Mouse (Mus musculus) embryo, embryonic 10.5 days (tissue): ENCODE measurements around the gene Chaf1a.

Source experiments
- DNase-seq: peaks from one replicate; pipeline ENCODE4 v3.0.0-alpha.2; 2015; ENCODE audit warnings: low spot score

Gene Chaf1a

DNA sequence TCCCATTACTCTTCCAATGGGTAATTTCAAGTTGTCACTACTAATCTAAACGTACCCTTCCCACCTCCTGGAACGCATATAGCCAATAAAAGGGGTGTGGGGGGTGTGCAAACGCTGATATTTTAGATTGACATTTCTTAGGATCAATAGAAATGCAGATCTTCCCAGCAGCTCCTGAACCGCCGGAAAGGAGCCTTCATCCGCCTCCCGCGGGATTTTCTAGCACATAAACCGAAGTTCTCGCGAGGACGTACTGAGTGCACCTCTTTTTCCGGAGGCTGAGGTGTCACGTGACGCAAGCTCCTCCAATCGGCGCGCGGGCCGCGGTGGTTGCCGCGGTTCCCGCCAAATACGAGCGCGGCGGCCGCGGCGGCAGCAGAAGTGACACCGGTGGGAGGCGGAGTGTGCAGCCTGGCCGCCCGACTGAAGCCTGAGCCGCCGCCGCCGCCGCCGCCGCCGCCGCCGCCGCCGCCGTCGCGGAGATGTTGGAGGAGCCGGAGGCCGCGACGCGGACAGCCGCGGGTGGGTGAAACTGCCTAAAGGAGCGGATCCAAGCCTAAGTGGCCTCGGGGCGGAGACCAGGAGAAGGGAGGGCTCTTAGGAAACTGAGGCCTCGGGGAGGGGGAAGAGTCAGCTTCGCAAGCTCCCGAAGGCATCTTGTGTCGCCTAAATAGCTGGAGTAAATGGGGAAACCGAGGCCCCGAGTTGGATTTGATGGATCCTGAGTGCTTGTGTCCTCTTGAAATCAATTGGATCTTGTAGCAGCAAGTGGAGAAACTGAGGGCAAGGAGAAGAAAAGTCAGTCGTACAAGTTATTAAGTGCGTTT is at the start of gene Chaf1a:
Chaf1a (plus strand) TSS at position 410 of the 827 bp plus-strand sequence.
- peak; percentile 100 for DNase-seq

GRCm38 (mm10) chr17:55996007-55996406 is 44.2 kb upstream of the Chaf1a start:
- no peak for DNase-seq

GRCm38 (mm10) chr17:55999794-56000499 is 40.3 kb upstream of the Chaf1a start:
- peak; percentile 43 for DNase-seq

DNA sequence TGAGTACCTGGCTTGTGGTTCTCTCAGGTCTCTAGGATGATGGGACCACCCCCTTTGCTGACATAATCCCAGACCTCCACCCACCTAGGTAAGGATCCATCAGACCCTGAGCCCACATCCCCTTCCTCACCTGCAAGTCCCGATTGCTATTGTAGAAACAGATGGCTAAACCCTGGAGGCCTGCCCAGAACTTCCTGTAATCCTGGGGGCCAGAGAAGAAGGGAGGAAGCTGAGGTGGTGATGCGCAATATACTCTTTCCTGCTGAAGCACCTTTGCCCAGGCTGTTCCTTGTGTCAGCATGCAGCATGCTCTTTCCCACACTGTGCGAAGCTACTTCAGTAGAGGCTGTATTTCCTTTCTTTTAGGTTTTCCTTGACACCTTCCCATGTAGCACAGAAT is 37.2 kb upstream of the Chaf1a start:
- DNase-seq, result no peak

DNA sequence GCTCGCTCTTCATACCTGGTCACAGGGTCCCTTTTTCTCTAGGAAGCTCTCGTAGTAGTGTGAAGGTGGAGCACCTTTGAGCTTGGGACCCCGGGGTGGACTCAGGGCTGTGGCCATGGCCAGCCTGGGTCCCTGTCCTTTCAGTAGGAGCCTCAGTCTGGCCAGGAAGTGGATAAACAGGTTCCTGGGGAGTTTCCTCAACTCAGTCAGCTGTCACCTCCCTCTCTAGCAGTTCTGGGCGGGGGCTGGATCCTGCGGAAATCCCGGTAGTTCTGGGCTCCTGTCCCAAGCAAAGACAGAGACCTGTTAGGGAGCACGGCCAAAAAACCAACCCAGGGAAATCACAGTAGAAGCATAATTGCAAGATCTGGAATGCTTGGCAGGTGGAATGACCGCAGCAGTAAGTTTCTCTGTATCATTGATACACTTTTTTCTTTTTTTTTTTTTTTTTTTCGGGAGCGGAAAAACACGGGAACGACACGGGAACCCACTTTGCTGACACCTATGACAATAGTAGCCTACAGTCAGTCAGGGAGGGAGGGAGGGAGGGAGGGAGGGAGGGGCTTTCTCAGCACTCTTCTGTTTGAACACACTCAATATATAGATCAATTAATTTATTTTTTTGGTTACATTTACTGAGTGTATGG is 34.7 kb upstream of the Chaf1a start, which contains the start of the genes Stap2 and Mpnd:
Stap2 (minus strand) TSS at position 170 of the 647 bp plus-strand sequence.
Mpnd (plus strand) TSS at position 297 of the 647 bp plus-strand sequence.
- DNase-seq, result peak; percentile 76

DNA sequence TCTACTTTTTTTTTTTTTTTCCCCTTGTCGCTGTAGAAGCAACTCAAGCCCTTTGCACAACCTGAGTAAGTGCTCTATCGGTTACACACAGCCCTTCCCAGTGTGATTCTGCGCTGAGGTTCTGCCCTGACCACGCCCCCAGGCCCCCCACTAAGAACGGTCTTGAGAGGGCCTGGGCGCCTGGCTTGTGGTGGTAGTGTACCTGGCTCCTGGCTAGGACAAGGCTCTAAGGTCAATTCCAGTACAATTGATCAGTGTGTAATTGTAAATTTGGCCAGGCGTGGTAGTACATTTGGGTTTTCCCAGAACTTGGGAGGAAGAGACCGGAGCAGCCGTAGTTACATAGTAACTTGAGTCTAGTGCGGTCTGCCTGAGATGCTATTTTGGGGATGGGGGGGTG is 33.3 kb upstream of the Chaf1a start:
- no peak for DNase-seq

GRCm38 (mm10) chr17:56007444-56008355 is 32.5 kb upstream of the Chaf1a start:
- peak; percentile 57 for DNase-seq

- peak; percentile 99 for DNase-seq
Measured at GRCm38 (mm10) chr17:56008356-56009087, 31.7 kb upstream of the Chaf1a start.

DNA sequence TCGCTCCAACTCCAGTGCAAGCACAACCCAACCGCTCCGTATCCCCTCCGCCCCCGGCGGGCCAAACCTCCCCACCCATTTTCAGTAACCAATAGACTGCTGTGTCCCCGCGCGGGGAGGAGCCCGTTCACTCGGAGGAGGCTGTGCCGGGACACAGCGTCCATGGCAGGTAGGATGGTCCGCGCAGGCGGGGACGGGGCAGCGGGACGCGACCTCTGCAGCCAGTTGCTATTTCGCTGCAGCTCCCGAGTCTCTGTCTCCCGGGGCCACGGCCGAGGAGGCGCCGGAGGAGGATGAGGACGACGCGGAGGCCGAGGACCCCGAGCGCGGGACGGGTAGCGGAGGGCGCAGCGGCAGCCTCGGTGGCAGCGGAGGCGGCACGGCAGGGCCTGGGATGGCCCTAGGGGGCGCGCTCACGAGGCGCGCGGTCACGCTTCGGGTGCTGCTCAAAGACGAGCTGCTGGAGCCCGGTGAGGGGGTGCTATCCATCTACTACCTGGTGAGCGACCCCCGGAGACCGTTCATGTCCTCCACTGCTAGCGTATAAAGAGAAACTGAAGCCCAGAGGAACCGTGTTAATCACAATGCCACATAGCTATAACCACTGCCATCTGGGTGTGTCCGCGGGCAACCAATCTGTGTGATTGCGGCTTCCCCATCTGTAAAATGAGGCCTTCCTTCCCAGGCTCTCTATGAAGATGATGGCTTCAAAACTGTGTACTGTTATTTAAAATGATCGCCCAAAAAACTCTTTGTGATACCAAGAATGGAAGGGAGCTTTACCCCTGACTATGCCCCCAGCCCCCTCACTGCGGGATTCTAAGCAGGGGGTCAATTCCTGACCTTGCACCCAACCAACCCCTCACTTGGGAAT is 30.9 kb upstream of the Chaf1a start:
- peak; percentile 94 for DNase-seq

GRCm38 (mm10) chr17:56009962-56010240 is 30.3 kb upstream of the Chaf1a start:
- no peak for DNase-seq

- DNase-seq, result no peak
Measured at GRCm38 (mm10) chr17:56010255-56010654, 30.0 kb upstream of the Chaf1a start.

DNA sequence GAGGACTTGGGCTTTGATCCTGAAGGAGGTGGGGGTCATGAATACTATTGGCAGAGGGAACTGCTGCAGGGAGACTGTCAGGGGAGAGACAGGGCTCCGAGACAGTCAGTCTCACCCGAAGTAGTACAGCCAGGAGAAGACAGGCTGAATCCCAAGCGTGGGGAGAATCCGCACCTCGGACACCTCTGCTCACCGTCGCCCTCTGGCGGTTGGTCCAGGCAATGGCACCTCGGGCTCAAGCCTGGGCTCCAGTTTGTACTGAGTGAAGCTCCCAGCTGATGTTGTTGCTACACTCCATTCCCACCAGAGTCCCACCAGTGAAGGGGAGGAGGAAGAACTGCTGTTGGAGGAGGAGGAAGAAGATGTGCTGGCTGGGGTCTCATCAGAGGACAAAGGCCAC is 29.6 kb upstream of the Chaf1a start:
- DNase-seq, result peak; percentile 83

DNA sequence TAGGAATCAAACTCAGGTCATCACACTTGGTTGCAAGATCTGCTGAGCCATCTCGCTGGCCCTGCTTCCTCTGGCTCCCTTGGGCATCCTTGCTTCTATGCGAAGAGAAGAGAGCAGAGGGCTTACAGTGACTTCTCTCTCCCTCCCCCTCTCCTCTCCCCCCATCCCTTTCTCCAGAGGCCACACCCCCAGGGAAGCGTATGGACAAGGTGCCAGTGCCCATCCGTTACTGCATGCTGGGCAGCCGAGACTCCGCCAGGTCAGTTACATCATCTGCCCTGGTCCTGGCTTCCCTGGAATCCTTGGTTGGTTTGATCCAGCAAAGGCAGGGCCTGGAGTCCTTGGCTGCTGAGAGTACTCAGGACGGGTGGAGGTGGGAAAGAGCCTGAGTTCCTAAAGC is 28.8 kb upstream of the Chaf1a start:
- no peak for DNase-seq

DNA sequence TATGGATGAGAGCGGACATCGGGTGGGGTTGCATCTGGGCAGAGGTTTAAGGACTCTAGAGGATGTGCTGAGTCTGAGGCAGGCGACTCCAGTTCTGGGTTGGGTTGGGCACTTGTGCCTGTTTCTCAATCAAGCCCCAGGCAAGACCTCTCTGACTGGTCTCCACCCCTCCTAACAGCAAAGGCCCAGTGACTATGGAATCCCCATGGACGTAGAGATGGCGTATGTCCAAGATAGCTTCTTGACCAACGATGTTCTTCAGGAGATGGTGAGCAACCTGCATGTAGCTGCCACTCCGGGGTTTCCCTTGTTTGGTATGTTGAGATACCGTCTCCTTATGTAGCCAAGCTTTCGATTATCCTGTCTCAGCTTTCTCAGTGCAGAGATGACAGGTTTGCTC is 24.9 kb upstream of the Chaf1a start:
- DNase-seq, result no peak

GRCm38 (mm10) chr17:56016382-56016781 is 23.9 kb upstream of the Chaf1a start:
- DNase-seq, result no peak

DNA sequence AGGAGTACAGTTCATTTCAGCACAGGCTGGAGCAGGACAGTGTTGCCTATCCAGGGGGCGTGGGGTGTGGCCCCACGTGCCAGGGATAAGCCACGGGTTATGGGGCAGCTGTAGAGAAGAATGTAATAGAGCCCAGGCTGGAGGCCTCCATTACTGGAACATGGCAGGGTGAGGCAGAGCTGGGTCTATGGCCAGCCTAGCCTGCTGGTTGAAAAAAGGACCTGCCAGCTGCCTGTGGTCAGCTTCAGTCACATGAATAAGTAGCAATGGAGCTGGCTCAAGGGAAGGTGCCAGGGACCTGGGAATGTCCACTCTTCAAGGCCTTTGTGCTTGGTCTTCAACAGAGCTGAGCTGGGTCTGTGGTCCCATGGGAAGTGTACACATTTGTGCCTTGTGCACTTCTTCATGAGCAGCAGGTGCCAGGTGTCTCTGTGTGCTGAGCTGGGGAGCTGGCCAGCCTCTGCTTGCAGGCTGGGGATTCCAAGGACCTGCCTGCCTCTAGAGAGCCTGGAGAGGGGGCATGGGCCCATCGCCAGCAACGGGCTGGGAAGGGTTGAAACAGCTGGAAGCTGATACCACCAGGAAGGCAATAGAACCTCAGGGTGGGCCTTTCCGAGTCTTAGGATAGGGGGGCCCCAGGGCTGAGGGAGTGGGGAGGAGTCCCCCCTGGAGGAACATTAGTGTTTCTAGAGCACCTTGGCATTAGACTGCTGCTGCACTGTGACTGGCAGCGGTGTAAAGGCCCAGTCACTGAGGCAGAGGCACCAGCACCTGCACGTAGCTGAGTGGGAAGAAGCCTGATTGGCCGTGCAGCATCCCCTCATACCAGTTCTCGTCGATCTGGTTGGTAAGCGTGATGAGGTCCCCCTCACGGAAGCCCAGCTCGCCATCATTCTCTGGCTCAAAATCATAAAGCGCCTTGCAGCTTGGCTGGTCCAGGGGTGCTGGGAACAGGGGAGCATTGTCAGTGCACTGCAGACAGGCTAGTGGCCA is 23.1 kb upstream of the Chaf1a start:
- no peak for DNase-seq

- no peak for DNase-seq
Measured at GRCm38 (mm10) chr17:56017848-56018247, 22.4 kb upstream of the Chaf1a start.

GRCm38 (mm10) chr17:56018347-56019131 is 21.7 kb upstream of the Chaf1a start:
- peak; percentile 28 for DNase-seq
